17 mouse cellular contexts compared by ENCODE assay signal in genomic region chr17:29147273-29147672, GRCm38 (mm10). TPM values are rescaled to one million over a fixed set of nuclear protein-coding genes. Genes with fewer than 3 reads are reported as not detected.
"Had no signal": no experiment of that assay in that cellular context is flagged by ENCODE, and none has a peak within 500 bp of the region (broad histone marks: within the 10 kb centered on the region; RNA-seq: fewer than 3 reads in every experiment).

No protein-coding gene starts in this region.

- H3K9ac ChIP-seq: limb, embryonic 13.5 days; liver, embryonic 13.5 days had no signal

- H3K4me2 ChIP-seq: limb, embryonic 13.5 days; liver, embryonic 13.5 days; midbrain, embryonic 11.5 days had no signal

- H3K4me3 ChIP-seq: layer of hippocampus, adult 2 months; limb, embryonic 10.5 days; limb, embryonic 13.5 days; liver, embryonic 13.5 days had no signal

- ATAC-seq: intestine, postnatal 0 days had no signal

- H3K9me3 ChIP-seq: limb, embryonic 10.5 days; liver, embryonic 13.5 days had no signal

- H3K27ac ChIP-seq: kidney, postnatal 0 days; layer of hippocampus, adult 2 months; limb, embryonic 10.5 days; limb, embryonic 13.5 days; liver, embryonic 13.5 days had no signal

- H3K27me3 ChIP-seq: limb, embryonic 13.5 days; liver, embryonic 13.5 days had no signal

- H3K36me3 ChIP-seq: limb, embryonic 10.5 days; limb, embryonic 13.5 days; liver, embryonic 13.5 days had no signal

- DNase-seq: kidney, adult 2 months; kidney, postnatal 25 days; layer of hippocampus, adult 9-11 months; liver; liver, embryonic 13.5 days; lung, adult 2 months; lung, postnatal 14 days; lung, postnatal 4 days had no signal

RNA-seq across cellular contexts. Expression of gene Rab44, which starts 33.3 kb away (rescaled TPM):
- polyA plus RNA-seq: midbrain, postnatal 0 days; neural tube, embryonic 14.5 days; testis, adult 2 months had no signal
